Mouse (Mus musculus) thymus, adult 2 months (tissue): Measurements from ENCODE around the gene Fkbp5. TPM values are rescaled to one million over a fixed set of nuclear protein-coding genes. Genes with fewer than 3 reads are reported as not detected.
"Not testable (repeated sequence)": the region's sequence is repeated elsewhere in the genome, so short reads cannot be mapped to it uniquely, and the experiment has no call there.

ENCODE experiments used
- DNase-seq: peaks from one replicate; pipeline ENCODE4 v3.0.0; 2021
- H3K27ac ChIP-seq: fragments of 200-500 bp; 2 replicates; pipeline ENCODE4 v1.5.1; 2012; ENCODE audit warnings: low read length, control low read depth; ENCODE audit not compliant: control insufficient read depth, insufficient read depth
- H3K27me3 ChIP-seq: fragments of 200-500 bp; 2 replicates; pipeline ENCODE4 v1.6.1; 2012; ENCODE audit warnings: mild to moderate bottlenecking, low read length, moderate library complexity, mixed read lengths; ENCODE audit not compliant: control insufficient read depth, insufficient read depth
- H3K36me3 ChIP-seq: fragments of 200-500 bp; 2 replicates; pipeline ENCODE4 v1.6.1; 2012; ENCODE audit warnings: mild to moderate bottlenecking, low read length, moderate library complexity; ENCODE audit not compliant: control insufficient read depth, insufficient read depth
- H3K4me1 ChIP-seq: fragments of 200-500 bp; replicated peaks from 2 replicates; pipeline ENCODE4 v1.6.1; 2012; ENCODE audit warnings: low read length; ENCODE audit not compliant: control insufficient read depth, insufficient read depth
- H3K4me3 ChIP-seq: fragments of 200-500 bp; 2 replicates; pipeline ENCODE4 v1.5.1; 2012; ENCODE audit warnings: mild to moderate bottlenecking, low read length, control low read depth, moderate library complexity; ENCODE audit not compliant: control insufficient read depth, insufficient read depth
- CTCF ChIP-seq: fragments of 200-500 bp; IDR thresholded peaks from 2 replicates; pipeline ENCODE4 v1.5.1; 2012; ENCODE audit warnings: mild to moderate bottlenecking, control low read depth, low read length, moderate library complexity, borderline replicate concordance; ENCODE audit not compliant: control insufficient read depth, poor library complexity, insufficient read depth; ENCODE audit errors: extremely low read depth
- POLR2A ChIP-seq: fragments of 200-500 bp; IDR thresholded peaks from 2 replicates; pipeline ENCODE4 v1.6.1; 2012; ENCODE audit warnings: mild to moderate bottlenecking, low read length, control low read depth, moderate library complexity; ENCODE audit not compliant: control insufficient read depth, poor library complexity, insufficient read depth; ENCODE audit errors: extremely low read depth
- WGBS: fragments of 180-500 bp; shearing (Covaris S2); methylation state at CpG from one replicate; pipeline ENCODE4 v1.1.7; 2018; 5-methylcytosine and 5-hydroxymethylcytosine counted together
- polyA plus RNA-seq: library from polyadenylated mRNA; depleted of rRNA; stranded (reverse); fragments of >200 nt; gene quantifications from 2 replicates; pipeline ENCODE4 v1.2.3, GENCODE M21; 2012

Fkbp5 gene
- polyA plus RNA-seq, 1 experiment: 157 TPM

DNA sequence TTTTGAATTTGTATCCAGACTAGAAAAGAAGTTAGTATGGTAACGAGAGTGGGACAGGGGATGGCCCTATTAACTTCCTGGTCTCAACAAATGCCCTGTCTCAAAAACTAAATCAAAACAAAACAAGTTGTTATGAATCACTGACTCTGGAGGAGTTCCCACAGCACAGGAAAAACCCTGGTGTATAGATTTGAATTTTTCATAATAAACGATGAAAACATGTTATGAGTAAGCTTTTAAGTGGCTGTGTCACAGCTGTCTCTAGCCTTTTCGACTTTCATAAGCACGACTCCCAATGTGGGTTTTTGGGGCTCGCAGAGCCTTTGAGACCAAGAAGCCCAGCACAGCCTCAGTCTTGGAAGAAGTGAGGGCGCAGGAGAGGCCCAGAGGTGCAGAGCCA is 89.7 kb downstream of the Fkbp5 start:
- 0 out of 2 replicates have a peak, but pooled peaks cover 4% of the 10 kb centered on the region for H3K4me1 ChIP-seq
- TF ChIP-seq POLR2A (no peak), CTCF (no peak)
- H3K27me3 ChIP-seq: no peaks in the 10 kb centered on the region
- H3K27ac ChIP-seq: no peak overlapping the region
- no peak for DNase-seq
- H3K36me3 ChIP-seq: peaks cover 67% of the 10 kb centered on the region
- 92% methylated on average over 6 of the region's 6 CpGs for WGBS
- no peak overlapping the region for H3K4me3 ChIP-seq

- H3K4me1 ChIP-seq: peaks cover 7% of the 10 kb centered on the region; the same call in 1 of the 2 replicates
- no peak for DNase-seq
- H3K36me3 ChIP-seq: peaks cover 64% of the 10 kb centered on the region
- H3K4me3 ChIP-seq: no peak overlapping the region
- TF ChIP-seq CTCF (no peak), POLR2A (no peak)
- H3K27me3 ChIP-seq: no peaks in the 10 kb centered on the region
- 93% methylated on average over 6 of the region's 6 CpGs for WGBS
- no peak overlapping the region for H3K27ac ChIP-seq
Measured at GRCm38 (mm10) chr17:28424373-28424772, 93.0 kb downstream of the Fkbp5 start.

GRCm38 (mm10) chr17:28421071-28421470 is 96.3 kb downstream of the Fkbp5 start:
- no peak for TF ChIP-seq CTCF
- TF ChIP-seq POLR2A: no peak
- H3K4me3 ChIP-seq: no peak overlapping the region
- peaks cover 52% of the 10 kb centered on the region for H3K36me3 ChIP-seq
- H3K27me3 ChIP-seq: no peaks in the 10 kb centered on the region
- H3K4me1 ChIP-seq: peaks cover 7% of the 10 kb centered on the region; the same call in 1 of the 2 replicates
- 95% methylated on average over 5 of the region's 5 CpGs for WGBS
- DNase-seq: no peak
- no peak overlapping the region for H3K27ac ChIP-seq

GRCm38 (mm10) chr17:28420229-28421051 is 96.9 kb downstream of the Fkbp5 start:
- DNase-seq: no peak
- 49% methylated on average over 12 of the region's 12 CpGs for WGBS
- peaks cover 7% of the 10 kb centered on the region; the same call in 1 of the 2 replicates for H3K4me1 ChIP-seq
- no peak overlapping the region for H3K4me3 ChIP-seq
- H3K27ac ChIP-seq: peak overlapping the region; percentile 16; the same call in 1 of the 2 replicates
- TF ChIP-seq POLR2A (no peak), CTCF (no peak)
- H3K36me3 ChIP-seq: peaks cover 52% of the 10 kb centered on the region
- H3K27me3 ChIP-seq: no peaks in the 10 kb centered on the region

DNA sequence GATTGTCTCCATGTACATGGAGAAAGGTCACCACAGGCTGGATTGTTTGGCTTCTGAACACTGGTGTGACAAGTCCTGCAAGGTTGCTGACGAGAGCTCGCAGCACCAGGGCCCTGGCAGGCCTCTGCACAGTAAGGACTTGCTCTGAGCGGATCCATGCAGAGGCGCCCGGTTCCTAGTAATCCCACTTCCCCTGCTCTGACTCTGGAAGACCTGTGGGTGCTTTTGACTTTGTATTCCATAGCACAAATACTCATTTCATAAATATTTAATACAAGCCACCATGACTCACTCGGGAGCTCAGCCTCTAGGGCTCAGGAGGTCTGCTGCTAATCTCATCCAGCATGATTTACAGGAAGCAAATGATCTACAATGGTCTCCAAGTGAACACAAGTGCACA is 97.7 kb downstream of the Fkbp5 start:
- 91% methylated on average over 6 of the region's 6 CpGs for WGBS
- TF ChIP-seq POLR2A (no peak), CTCF (no peak)
- H3K27ac ChIP-seq: no peak overlapping the region
- no peak overlapping the region for H3K4me3 ChIP-seq
- no peak for DNase-seq
- H3K4me1 ChIP-seq: peaks cover 7% of the 10 kb centered on the region; the same call in 1 of the 2 replicates
- peaks cover 60% of the 10 kb centered on the region for H3K36me3 ChIP-seq
- H3K27me3 ChIP-seq: no peaks in the 10 kb centered on the region

DNA sequence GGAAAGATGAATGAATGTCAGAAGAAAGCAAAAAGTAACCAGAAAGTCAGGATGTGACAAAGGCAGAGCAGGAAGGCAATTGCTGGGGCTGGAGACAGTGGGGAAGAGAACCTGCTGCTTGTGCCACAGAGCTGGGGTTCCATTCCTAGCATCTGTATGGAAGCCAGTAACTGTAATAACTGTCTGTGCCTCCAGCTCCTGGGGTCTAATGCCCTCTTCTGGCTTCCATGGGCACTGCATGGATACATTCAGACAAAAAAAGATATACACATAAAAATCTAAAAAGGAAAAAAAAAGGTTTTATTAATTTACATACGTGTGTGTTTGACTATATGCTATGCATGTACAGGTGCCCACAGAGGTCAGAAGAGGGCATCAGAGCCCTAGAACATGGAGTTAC is 98.4 kb downstream of the Fkbp5 start:
- DNase-seq: no peak
- Histone ChIP-seq H3K27ac (no peak overlapping the region), H3K36me3 (peaks cover 64% of the 10 kb centered on the region), H3K27me3 (no peaks in the 10 kb centered on the region), H3K4me1 (peaks cover 7% of the 10 kb centered on the region; the same call in 1 of the 2 replicates), H3K4me3 (no peak overlapping the region)
- 100% methylated on average over 1 of the region's 1 CpGs for WGBS
- TF ChIP-seq CTCF: no peak
- no peak for TF ChIP-seq POLR2A

DNA sequence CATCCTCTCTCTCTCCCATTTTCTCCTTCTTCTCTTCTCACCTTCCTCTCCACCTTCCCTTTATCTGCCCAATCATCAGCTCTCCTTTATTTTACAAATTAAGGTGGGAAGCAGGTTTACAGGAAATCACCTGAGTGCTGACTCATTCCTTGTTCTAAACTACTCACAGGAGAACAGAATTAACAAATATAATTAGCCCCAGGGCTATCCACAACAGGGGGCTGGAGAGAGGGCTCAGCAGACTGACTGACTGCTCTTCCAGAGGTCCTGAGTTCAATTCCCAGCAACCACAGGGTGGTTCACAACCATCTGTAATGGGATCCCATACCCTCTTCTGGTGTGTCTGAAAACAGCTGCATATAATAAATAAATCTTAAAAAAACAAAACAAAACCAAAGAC is 98.8 kb downstream of the Fkbp5 start:
- H3K36me3 ChIP-seq: peaks cover 63% of the 10 kb centered on the region
- not testable (repeated sequence) for DNase-seq, H3K27ac ChIP-seq, H3K27me3 ChIP-seq, H3K4me1 ChIP-seq, H3K4me3 ChIP-seq
